Mouse (Mus musculus) left cerebral cortex, adult 11 months (tissue): ENCODE measurements at regions not wholly inside any gene's neighbourhood (a gene's known extent, or its start where the extent isn't known, plus 50 kb on each side); places are given as distances from the start of the nearest gene placed in this dataset.

Experiments
- DNase-seq: peaks from one replicate; pipeline ENCODE4 v3.0.0; 2022; ENCODE audit warnings: low spot score

DNA sequence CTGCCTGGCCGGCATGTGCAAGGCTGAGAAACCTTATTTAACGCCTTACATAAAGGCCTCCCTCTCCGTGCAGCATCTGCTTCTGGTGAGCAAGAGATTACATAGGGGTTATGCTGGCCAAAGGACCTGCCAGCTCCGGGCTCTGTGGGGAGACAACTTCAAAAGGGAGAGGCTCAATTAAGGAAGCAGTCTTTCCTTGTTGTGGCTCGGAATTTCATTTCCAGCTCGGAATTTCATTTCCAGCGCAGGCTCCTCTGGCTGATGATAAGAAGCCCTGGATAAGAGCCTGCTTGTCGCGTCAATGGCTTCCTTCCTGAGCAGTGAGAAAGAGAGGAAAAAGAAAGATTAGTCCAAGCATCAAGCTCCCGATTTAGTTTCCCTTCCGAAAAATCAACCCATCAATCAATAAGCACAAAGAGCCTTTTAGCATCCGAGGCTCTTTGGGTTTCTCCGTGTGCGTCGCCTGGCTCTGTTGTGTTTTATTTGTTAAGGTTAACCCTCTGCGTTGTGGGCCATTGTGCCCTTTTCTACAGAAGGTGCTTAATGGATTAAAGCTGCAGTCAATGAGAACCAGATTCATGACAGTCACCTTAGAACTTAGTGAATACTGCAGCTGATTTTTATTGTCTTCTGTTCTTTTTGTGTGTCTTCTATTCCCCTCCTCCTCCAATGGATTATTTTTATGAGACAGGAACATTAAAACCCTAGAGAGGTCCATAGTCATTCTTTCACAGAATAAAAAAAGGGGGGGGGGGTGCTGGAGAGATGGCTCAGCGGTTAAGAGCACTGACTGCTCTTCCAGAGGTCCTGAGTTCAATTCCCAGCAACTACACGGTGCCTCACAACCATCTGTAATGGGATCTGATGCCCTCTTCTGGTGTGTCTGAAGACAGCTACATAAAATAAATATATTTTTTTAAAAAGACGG is 218.3 kb downstream of the Myo1b start:
- no peak for DNase-seq

GRCm38 (mm10) chr1:51696471-51696870 is 218.2 kb upstream of the Nabp1 start:
- DNase-seq = no peak

- DNase-seq = no peak
Measured at GRCm38 (mm10) chr1:51690878-51691277, 212.7 kb upstream of the Nabp1 start.

GRCm38 (mm10) chr1:51689461-51690223 is 211.4 kb upstream of the Nabp1 start:
- DNase-seq = no peak

GRCm38 (mm10) chr1:51688946-51689345 is 210.7 kb upstream of the Nabp1 start:
- no peak for DNase-seq

DNA sequence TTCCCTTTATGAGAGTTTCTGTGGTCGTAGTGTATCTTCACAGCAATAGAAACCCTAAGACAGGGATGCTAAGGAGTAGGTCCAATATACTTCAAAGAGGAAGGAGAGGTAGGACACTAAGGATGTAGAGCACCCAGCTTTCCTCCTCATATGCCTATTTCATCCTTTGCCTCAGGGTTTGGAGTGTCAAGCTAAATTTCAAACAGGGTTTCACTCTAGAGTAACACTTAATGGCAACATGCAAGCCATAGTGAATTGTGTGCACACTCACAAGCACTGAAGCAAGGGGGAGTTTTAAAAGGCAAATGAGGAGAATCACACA is 210.0 kb upstream of the Nabp1 start:
- DNase-seq = no peak

DNA sequence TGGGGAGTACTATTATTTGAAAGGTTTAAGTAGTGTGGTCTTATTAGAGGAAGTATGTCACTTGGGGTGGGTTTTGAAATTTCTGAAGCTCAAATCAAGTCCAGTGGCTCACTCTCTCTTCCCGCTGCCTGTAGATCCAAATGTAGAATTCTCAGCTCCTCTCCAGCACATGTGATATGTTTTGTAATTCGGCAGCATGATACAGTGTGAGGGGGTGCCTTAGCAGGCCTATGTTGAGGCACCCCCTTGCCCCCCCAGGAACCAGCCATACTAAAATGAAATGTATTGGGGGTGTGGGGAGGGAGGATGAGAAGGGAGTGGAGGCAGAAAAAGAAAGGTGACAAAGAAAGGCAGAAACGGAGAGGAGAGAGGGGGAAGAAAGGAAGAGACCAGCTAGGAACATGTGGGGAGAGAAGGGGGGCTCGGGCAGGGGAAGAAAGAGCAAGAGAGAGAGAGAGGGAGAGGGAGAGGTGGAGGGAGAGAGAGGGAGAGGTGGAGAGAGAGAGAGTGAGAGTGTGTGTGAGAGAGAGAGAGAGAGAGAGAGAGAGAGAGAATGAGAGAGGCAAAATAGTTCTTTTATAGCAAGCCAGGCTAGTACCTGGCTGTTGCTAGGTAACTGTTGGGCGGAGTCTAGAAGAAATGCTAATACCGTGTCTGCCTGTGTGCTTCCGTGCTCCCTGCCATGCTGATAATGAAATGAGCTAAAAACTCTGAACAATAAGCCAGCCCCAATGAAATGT is 209.4 kb upstream of the Nabp1 start:
- no peak for DNase-seq

- no peak for DNase-seq
Measured at GRCm38 (mm10) chr1:51686759-51687158, 208.5 kb upstream of the Nabp1 start.

DNA sequence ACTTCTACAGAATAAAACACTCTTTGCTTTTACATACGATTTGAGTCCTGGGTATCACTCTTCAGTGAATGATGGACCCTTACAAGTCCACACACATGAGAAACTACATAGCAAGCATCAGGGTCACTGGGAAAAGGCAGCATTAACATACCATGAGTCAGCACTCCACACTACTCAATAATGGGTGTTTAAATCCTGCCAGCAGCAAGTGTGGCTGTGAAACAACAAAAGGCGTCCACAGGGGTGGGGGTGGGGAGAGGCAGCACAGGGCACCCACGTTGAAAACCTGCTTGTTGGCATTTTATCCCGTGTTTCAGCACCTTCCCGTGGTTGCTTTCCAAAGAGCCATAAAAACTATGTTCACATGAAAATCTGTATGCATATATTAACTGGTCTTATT is 204.0 kb upstream of the Nabp1 start:
- DNase-seq = no peak

- DNase-seq = no peak
Measured at GRCm38 (mm10) chr1:51681872-51682271, 203.6 kb upstream of the Nabp1 start.

DNA sequence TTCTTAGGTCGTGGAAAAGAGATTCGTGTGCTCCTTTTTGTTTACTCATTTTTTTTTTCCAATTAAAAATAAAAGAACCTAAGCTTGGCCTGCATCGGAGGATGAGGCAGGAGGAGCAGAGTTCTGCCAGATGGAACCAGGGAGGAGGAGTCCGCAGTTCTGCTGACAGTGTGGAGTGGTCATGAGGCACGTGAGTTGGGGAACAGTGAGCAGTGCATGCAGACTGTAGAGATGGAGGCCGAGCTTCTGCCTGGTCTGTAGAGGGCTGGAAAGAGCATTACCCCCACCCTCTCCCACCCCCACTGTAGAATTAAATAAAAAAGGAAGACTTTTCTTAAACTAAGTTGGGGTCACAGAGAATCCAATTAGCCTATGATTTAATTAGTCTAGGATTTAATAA is 202.5 kb upstream of the Nabp1 start:
- DNase-seq = no peak

- DNase-seq = no peak
Measured at GRCm38 (mm10) chr1:51678290-51678928, 200.2 kb upstream of the Nabp1 start.

- no peak for DNase-seq
Measured at GRCm38 (mm10) chr1:51677802-51678201, 199.6 kb upstream of the Nabp1 start.

DNA sequence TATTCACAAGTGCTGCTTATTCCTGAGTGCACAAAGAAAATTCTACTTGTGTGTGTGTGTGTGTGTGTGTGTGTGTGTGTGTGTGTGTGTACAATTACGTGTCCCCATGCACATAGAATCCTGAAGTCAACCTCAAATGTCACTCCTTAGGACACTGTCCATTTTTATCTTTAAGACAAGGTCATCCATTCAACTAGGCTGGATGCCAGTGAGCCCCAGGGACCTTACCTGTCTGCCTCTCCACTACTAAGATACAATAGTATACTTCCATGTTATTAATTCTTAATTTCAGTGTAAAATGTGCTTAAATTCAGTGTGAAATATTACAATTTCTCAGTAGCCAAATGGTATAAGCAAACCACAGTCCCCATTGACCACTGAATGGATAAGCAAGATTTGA is 193.5 kb upstream of the Nabp1 start:
- no peak for DNase-seq

DNA sequence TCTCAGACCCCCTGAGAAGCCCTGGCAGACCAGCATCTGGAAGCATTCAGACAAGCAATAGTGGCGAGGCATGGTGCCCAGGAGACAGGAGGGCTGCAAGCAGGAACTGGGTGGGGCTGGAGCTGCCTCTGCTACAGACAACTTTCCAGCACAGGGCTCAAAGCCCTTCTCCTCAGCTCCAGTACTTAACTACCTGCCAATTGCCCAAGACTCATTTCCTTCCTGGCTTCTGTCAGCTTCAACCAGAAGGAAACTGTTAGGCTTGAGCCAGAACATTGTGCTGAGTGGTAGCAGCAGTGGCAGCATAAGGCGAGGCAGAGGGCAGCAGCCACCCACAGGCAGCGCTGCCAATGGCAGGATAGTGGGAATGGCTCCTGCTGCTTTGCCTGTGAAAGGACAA is 193.1 kb upstream of the Nabp1 start:
- DNase-seq = no peak

DNA sequence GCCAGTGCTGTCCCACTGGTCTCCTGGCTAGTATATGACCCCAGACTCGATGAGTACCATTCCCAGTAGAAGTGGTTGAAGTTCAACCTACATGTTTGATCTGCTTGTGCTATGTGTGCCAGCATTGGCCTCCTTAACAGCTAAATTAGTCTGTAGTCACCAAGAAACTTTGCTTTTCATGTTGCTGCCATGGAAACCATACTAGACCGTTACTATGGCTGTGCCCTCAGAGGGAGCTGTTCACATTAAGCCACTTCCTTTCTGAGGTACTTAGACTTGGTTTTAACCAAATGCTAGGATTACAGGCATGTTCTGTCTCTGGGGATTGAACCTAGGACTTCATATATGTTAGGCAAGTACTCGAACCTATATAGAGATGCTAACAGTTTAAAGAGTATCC is 191.8 kb upstream of the Nabp1 start:
- no peak for DNase-seq

DNA sequence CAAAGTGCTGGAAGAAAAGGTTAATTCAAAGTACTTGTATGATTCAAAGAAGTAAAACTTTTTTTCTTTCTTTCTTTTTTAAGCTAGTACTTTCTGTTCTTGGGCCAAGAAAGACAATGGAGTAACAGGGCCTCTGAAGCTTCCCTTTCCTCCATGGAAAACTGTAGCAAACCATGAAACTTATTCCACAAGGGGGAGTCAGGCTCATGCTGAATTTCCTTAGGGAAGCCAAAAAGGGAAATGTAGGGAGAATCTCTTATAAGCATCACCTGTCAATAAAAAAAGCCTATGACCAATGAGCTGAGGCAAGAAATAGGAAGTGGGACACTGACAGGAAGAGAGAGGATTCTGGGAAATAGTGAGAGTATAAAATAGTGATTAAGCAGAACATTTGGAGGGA is 190.7 kb upstream of the Nabp1 start:
- DNase-seq = no peak

DNA sequence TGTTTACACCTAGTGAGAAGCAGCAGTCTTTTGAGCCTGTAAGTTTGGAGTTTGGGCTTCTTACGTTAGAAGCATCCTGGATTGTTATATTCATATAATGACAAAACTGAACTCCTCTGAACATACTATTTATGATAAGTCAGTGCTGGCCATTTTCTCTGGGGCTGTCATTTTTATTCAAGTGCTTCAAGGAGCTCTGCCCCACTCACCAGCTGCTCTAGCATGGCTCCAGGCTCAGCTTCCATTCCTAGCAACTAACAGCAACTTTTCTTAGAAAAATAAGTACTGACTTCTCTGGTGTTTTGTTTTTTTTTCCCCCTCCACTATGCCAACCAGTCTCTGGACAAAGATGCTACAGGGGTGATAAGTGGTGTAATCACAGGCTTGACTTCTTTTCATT is 182.3 kb upstream of the Nabp1 start:
- no peak for DNase-seq

- no peak for DNase-seq
Measured at GRCm38 (mm10) chr1:51657203-51657602, 179.0 kb upstream of the Nabp1 start.

- DNase-seq = no peak
Measured at GRCm38 (mm10) chr1:51650653-51650995, 172.4 kb upstream of the Nabp1 start.

- no peak for DNase-seq
Measured at GRCm38 (mm10) chr1:51649963-51650652, 171.9 kb upstream of the Nabp1 start.

DNA sequence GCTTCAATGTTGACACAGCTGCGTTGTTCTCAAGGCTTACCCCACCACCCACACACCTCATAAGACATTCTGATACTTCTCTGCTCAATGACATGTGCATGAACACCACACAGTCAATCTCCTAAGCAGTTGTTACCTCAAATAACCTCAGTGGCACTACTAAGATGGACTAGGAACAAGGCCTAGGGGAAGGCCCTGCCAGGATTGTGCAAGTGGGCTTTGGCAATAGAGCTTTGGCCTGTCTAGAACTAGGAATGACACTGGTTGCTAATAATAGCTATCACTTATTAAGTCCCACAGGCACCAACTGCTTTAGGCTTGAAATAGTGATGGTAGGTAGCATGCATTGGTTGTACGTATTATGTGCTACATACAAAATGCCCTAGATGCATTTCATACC is 169.7 kb upstream of the Nabp1 start:
- DNase-seq = no peak
